Mouse (Mus musculus): Measurements from ENCODE around the gene Ccdc106. TPM values are rescaled to one million over a fixed set of nuclear protein-coding genes. Genes with fewer than 3 reads are reported as not detected.
"Not testable (repeated sequence)": the region's sequence is repeated elsewhere in the genome, so short reads cannot be mapped to it uniquely, and the experiment has no call there.

The Ccdc106 gene
- polyA plus RNA-seq, 1 experiment from 2014 or later, result 5.6 TPM

GRCm38 (mm10) chr7:5062360-5063001 lies 42.1 kb downstream of the Ccdc106 start:
- Histone ChIP-seq H3K27ac (ENCODE audit: low read depth) (peak overlapping the region; percentile 100), H3K4me1 (ENCODE audit: insufficient read depth) (0 out of 2 replicates have a peak, but pooled peaks cover 2% of the 10 kb centered on the region), H3K4me3 (ENCODE audit: low read depth, low read length) (peak overlapping the region; percentile 75), H3K4me2 (peak overlapping the region; percentile 86), H3K36me3 (ENCODE audit: insufficient read depth) (peaks cover 20% of the 10 kb centered on the region), H3K27me3 (ENCODE audit: insufficient read depth, low read length) (peaks cover 12% of the 10 kb centered on the region), H3K9ac (peak overlapping the region; percentile 95), H3K9me3 (ENCODE audit: low read depth, low read length) (no peaks in the 10 kb centered on the region)
- no peak for TF ChIP-seq CTCF (IDR thresholded peaks at IDR 0.05; ENCODE audit: low read depth)
- peak; percentile 39 for ATAC-seq (ENCODE audit: insufficient read depth)
- under 1% methylated on average over 51 of the region's 51 CpGs for WGBS
- DNase-seq, result peak; percentile 93

DNA sequence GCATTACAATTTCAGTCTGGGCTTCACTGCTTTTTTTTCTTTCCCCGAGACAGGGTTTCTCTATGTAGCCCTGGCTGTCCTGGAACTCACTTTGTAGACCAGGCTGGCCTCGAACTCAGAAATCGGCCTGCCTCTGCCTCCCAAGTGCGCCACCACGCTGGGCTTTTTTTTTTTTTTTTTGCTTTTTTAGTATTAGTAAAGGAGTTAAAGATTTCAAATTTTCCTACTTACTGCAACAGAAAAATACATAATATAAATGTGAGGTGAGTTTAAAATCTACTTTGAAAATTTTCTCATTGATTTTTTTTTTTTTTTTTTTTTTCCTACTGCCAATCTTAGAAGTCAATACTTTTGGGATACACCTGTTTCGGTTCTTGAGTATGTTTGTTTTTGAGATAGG lies 44.5 kb downstream of the Ccdc106 start:
- H3K9ac ChIP-seq, result no peak overlapping the region
- WGBS, result 92% methylated on average over 6 of the region's 6 CpGs
- H3K9me3 ChIP-seq (ENCODE audit: low read depth, low read length), result no peaks in the 10 kb centered on the region
- DNase-seq, result no peak
- H3K4me3 ChIP-seq (ENCODE audit: low read depth, low read length), result no peak overlapping the region
- H3K27ac ChIP-seq (ENCODE audit: low read depth), result no peak overlapping the region
- no peak overlapping the region for H3K4me2 ChIP-seq
- no peak for ATAC-seq (ENCODE audit: insufficient read depth)
- peaks cover 44% of the 10 kb centered on the region for H3K36me3 ChIP-seq (ENCODE audit: insufficient read depth)
- 0 out of 2 replicates have a peak, but pooled peaks cover 2% of the 10 kb centered on the region for H3K4me1 ChIP-seq (ENCODE audit: insufficient read depth)
- TF ChIP-seq CTCF (IDR thresholded peaks at IDR 0.05; ENCODE audit: low read depth), result no peak
- H3K27me3 ChIP-seq (ENCODE audit: insufficient read depth, low read length), result no peaks in the 10 kb centered on the region

DNA sequence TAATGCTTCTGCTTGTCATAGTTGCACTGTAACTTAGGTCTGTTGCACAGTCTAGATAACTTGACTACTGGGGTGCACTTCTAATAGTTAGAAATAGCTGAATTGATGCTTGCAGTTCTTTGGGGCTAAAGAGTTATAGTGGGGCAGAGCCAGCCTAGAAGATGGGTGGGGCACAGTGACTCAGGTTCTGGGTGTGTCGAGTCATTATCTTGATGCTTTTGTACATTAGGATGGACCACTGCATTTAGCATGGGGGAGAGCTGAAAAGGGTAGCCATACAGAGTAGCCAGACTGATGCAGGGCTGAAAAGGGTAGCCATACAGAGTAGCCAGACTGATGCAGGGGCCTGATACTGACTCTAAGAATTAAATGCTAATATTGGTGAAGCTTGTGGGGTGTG lies 53.2 kb downstream of the Ccdc106 start:
- no peak for TF ChIP-seq CTCF (IDR thresholded peaks at IDR 0.05; ENCODE audit: low read depth)
- H3K4me1 ChIP-seq (ENCODE audit: insufficient read depth), result no peaks in the 10 kb centered on the region
- peaks cover 93% of the 10 kb centered on the region for H3K36me3 ChIP-seq (ENCODE audit: insufficient read depth)
- H3K4me3 ChIP-seq (ENCODE audit: low read depth, low read length), result no peak overlapping the region
- H3K4me2 ChIP-seq, result no peak overlapping the region
- ATAC-seq (ENCODE audit: insufficient read depth) (no peak), DNase-seq (no peak)
- no peak overlapping the region for H3K9ac ChIP-seq
- H3K9me3 ChIP-seq (ENCODE audit: low read depth, low read length), result no peaks in the 10 kb centered on the region
- 88% methylated on average over 1 of the region's 1 CpGs for WGBS
- no peak overlapping the region for H3K27ac ChIP-seq (ENCODE audit: low read depth)
- H3K27me3 ChIP-seq (ENCODE audit: insufficient read depth, low read length), result no peaks in the 10 kb centered on the region

DNA sequence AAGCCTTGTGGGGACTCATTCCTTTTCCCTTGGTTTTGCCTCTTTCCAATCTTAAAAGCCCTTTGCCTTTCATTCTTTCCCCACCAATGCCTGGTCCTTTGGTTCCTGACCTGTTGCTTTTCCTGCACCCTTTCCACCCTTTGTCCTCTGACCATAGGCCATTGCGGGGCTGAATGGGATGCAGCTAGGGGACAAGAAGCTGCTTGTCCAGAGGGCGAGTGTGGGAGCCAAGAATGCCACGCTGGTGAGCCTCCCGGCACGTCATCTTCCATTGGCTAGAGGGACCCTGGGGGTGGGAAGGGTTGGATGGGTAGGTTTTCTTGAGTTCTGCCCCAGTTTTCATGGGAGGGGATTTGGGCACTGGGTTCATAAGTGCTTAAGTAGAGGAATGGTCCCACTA lies 54.6 kb downstream of the Ccdc106 start:
- Histone ChIP-seq H3K27ac (ENCODE audit: low read depth) (no peak overlapping the region), H3K9ac (no peak overlapping the region), H3K27me3 (ENCODE audit: insufficient read depth, low read length) (no peaks in the 10 kb centered on the region), H3K4me2 (no peak overlapping the region), H3K4me1 (ENCODE audit: insufficient read depth) (no peaks in the 10 kb centered on the region), H3K4me3 (ENCODE audit: low read depth, low read length) (no peak overlapping the region), H3K36me3 (ENCODE audit: insufficient read depth) (peaks cover 87% of the 10 kb centered on the region), H3K9me3 (ENCODE audit: low read depth, low read length) (no peaks in the 10 kb centered on the region)
- 90% methylated on average over 5 of the region's 5 CpGs for WGBS
- TF ChIP-seq CTCF (IDR thresholded peaks at IDR 0.05; ENCODE audit: low read depth), result no peak
- ATAC-seq (ENCODE audit: insufficient read depth), result no peak
- no peak for DNase-seq

DNA sequence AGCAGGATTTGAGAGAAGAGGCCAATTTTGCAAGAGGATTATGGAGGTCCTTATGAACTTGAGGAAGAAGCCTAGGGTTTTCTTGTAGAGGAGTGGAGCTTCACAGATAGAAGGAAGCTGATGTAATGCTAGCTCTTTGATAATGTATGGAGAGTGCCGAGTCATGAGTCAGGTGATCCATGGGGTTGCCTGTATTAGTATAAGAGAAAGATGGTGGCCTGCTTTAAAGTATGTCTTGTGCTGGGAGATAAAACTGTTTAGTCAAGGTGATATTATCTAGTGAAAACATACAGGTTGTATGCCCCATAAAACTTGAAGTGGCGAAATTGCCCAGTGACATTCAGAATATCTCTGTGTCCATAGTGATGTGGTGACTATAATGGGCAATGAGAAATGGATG lies 56.6 kb downstream of the Ccdc106 start:
- H3K27me3 ChIP-seq (ENCODE audit: insufficient read depth, low read length), result no peaks in the 10 kb centered on the region
- no peaks in the 10 kb centered on the region for H3K4me1 ChIP-seq (ENCODE audit: insufficient read depth)
- H3K27ac ChIP-seq (ENCODE audit: low read depth), result no peak overlapping the region
- H3K9ac ChIP-seq, result no peak overlapping the region
- 75% methylated on average over 2 of the region's 2 CpGs for WGBS
- H3K4me2 ChIP-seq, result no peak overlapping the region
- H3K36me3 ChIP-seq (ENCODE audit: insufficient read depth), result peaks cover 70% of the 10 kb centered on the region
- H3K4me3 ChIP-seq (ENCODE audit: low read depth, low read length), result no peak overlapping the region
- H3K9me3 ChIP-seq (ENCODE audit: low read depth, low read length), result no peaks in the 10 kb centered on the region
- TF ChIP-seq CTCF (IDR thresholded peaks at IDR 0.05; ENCODE audit: low read depth), result no peak
- ATAC-seq (ENCODE audit: insufficient read depth), result no peak
- DNase-seq, result no peak

DNA sequence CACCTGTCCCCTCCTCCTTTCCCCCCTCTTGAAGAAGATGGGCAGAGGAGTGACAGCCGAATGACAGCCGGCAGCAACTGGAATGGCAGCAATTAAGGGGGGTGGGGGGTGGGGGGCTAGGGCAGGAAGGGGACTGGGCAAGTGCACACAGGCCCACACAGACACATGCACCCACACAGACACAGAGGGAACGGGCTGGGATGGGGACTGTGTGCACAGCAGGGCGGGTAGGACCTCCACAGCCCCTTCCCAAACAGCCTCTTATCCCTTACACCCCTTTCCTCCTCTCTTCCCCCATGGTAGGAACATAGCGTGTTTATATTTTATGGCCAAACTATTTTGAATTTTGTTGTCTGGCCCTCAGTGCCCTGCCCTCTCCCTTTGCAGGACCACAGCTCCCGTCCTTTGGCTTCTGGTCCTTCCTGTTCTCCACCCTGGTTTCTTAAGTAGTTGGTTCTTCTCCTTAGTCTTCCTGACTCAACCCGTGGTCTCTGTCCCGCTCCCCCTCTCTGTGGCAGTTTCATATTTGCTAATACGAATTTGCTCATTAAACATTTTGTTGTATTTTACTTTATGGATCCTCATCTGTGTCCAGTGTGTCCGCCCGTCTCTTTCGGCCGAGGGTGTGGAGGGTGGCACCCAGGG lies 59.1 kb downstream of the Ccdc106 start:
- peak overlapping the region; percentile 29; the same call in 1 of the 2 replicates for H3K9ac ChIP-seq

DNA sequence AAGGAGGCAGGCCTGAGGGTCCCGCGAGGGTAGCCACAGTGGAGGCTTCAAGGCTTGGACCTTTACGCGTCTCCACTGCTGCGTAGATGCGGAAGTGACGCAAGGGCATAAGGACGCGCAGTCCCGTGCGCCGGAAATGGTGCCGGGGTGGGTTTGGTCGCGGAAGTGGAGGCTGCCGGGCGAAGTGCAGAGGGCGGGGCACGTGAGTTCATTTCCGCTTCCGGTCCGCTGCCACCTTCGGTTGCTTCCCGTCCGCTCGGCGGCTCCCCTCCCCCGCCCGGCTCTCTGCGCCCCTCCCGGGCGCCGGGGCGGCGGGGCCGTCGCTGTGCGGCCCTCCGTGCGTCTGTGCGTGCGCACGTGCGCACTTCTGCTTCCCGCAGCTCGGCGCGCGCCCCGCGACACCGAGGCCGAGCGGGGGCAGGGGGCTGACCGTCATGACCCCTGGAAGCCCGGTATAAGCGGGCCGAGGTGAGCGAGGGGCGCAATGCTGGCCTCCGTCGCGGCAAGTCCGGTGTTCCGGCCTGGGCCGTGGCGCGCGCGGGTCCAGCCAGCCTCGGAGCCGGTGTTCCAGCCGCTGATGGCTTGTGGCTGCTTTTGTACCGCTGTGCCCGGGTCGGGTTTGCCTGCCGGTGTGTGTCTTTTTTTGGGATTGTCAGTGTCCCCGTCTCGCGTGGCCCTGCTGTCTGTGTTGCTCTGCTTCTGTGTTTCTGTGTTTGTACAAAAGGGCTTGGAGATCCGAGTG lies 59.8 kb downstream of the Ccdc106 start, which contains the start of gene Epn1:
Gene Epn1 (plus strand): TSS at position 226 of the 742 bp plus-strand sequence.
- H3K4me1 ChIP-seq (ENCODE audit: insufficient read depth), result no peaks in the 10 kb centered on the region
- peak within 1 kb of the TSS; percentile 98 for H3K4me3 ChIP-seq (ENCODE audit: low read depth, low read length)
- TF ChIP-seq CTCF (IDR thresholded peaks at IDR 0.05; ENCODE audit: low read depth), result no peak
- DNase-seq, result peak; percentile 99
- WGBS, result under 1% methylated on average over 81 of the region's 81 CpGs
- no peaks in the 10 kb centered on the region for H3K9me3 ChIP-seq (ENCODE audit: low read depth, low read length)
- H3K4me2 ChIP-seq, result peak within 1 kb of the TSS; percentile 87
- peak within 1 kb of the TSS; percentile 95 for H3K27ac ChIP-seq (ENCODE audit: low read depth)
- H3K27me3 ChIP-seq (ENCODE audit: insufficient read depth, low read length), result no peaks in the 10 kb centered on the region
- peaks cover 62% of the 10 kb centered on the region for H3K36me3 ChIP-seq (ENCODE audit: insufficient read depth)
- ATAC-seq (ENCODE audit: insufficient read depth), result peak; percentile 98
- peak within 1 kb of the TSS; percentile 95 for H3K9ac ChIP-seq

More for the DNA sequence above, 59.1 kb downstream of the Ccdc106 start:
- WGBS, result 41% methylated on average over 10 of the region's 13 CpGs
- H3K36me3 ChIP-seq (ENCODE audit: insufficient read depth), result peaks cover 63% of the 10 kb centered on the region
- peak overlapping the region; percentile 98 for H3K4me3 ChIP-seq (ENCODE audit: low read depth, low read length)
- ATAC-seq (ENCODE audit: insufficient read depth), result peak; percentile 39
- H3K4me1 ChIP-seq (ENCODE audit: insufficient read depth); H3K27me3 ChIP-seq (ENCODE audit: insufficient read depth, low read length); DNase-seq; H3K9me3 ChIP-seq (ENCODE audit: low read depth, low read length): not testable (repeated sequence)
- H3K4me2 ChIP-seq, result peak overlapping the region; percentile 87
- H3K27ac ChIP-seq (ENCODE audit: low read depth), result peak overlapping the region; percentile 95
